Mouse (Mus musculus): Measurements from ENCODE around the gene Lamb1.

DNA sequence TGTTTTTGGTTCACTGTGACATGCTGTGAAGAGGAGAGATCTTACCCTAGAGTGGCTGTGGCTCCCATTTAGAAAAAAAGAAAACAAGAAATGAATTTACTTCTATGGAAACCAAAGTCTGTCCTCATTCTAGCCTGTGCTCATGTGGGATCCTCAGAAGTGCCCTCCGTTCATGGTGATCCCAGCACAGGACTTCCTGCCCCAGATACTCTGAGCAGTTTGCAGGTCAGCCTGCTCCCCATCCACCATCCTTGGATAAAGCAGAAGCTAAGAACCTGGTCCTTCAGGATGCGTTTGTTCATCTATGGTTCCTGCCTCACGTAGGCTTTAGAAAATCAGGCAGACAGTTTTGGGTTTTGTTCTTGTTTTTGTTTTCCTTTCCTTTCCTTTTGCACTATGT, 3.3 kb downstream of the Lamb1 start:
- TF ChIP-seq CTCF (IDR thresholded peaks at IDR 0.05; ENCODE audit: borderline replicate concordance, control insufficient read depth, extremely low read depth, insufficient read depth, low read length, poor library complexity) = no peak
- TF ChIP-seq POLR2A (IDR thresholded peaks at IDR 0.05; ENCODE audit: control insufficient read depth, extremely low read depth, insufficient read depth, low read length, poor library complexity) = no peak

All from thymus, adult 2 months (tissue).